7 mouse cellular contexts compared by ENCODE assay signal in genomic region chr4:126201514-126202302, GRCm38 (mm10). TPM values are rescaled to one million over a fixed set of nuclear protein-coding genes. Genes with fewer than 3 reads are reported as not detected.
DNase-seq lines count a peak whose midpoint lies in the region; ATAC-seq lines count a peak whose summit lies in the region.

No protein-coding gene starts in this region.

- H3K36me3 ChIP-seq in embryonic facial prominence, embryonic 13.5 days: no peaks in the 10 kb centered on the region
- H3K36me3 ChIP-seq in megakaryocyte, embryonic 14.5 days (replicated peaks; ENCODE audit: low read length): peaks cover 7% of the 10 kb centered on the region

- intact Hi-C loops in heart, postnatal 36 days (cut with DNase I): loop anchor here (2.0 to 5.0 kb wide), 2 partner anchors 55 to 94 kb away; partner anchors contain the start of gene Map7d1

- no peak for ATAC-seq in embryonic facial prominence, embryonic 13.5 days (ENCODE audit: insufficient number of reproducible peaks, insufficient read depth, low FRiP score, low TSS enrichment, low read depth)

- H3K9ac ChIP-seq in embryonic facial prominence, embryonic 13.5 days: peak overlapping the region; percentile 89

- no peaks in the 10 kb centered on the region for H3K27me3 ChIP-seq in embryonic facial prominence, embryonic 13.5 days
- H3K27me3 ChIP-seq in megakaryocyte, embryonic 14.5 days (replicated peaks): no peaks in the 10 kb centered on the region

- WGBS in embryonic facial prominence, embryonic 13.5 days: under 1% methylated on average over 28 of the region's 28 CpGs
- under 1% methylated on average over 28 of the region's 28 CpGs for WGBS in large intestine, adult 2 months

- peak; percentile 48 to 66 for DNase-seq in CD8-positive naive resting alpha-beta T cell, adult 2 months (ENCODE audit: low read depth in 2 of 2, low spot score in 2 of 2)
- DNase-seq in MN1 (ENCODE audit: low spot score): peak; percentile 70
- DNase-seq in heart, postnatal 36 days: peak; percentile 39 to 51
- DNase-seq in large intestine, adult 2 months (ENCODE audit: low read depth, low spot score): peak; percentile 35
- DNase-seq in spleen, postnatal 4 days (ENCODE audit: low spot score in 2 of 2): peak; percentile 60 to 77

- no peaks in the 10 kb centered on the region for H3K9me3 ChIP-seq in embryonic facial prominence, embryonic 13.5 days
- no peaks in the 10 kb centered on the region for H3K9me3 ChIP-seq in megakaryocyte, embryonic 14.5 days

- H3K4me1 ChIP-seq in embryonic facial prominence, embryonic 13.5 days: peaks cover 37% of the 10 kb centered on the region
- H3K4me1 ChIP-seq in megakaryocyte, embryonic 14.5 days: peaks cover 63% of the 10 kb centered on the region

- H3K27ac ChIP-seq in embryonic facial prominence, embryonic 13.5 days: peak overlapping the region; percentile 97

- peak overlapping the region; percentile 78 for H3K4me2 ChIP-seq in embryonic facial prominence, embryonic 13.5 days

- H3K4me3 ChIP-seq in embryonic facial prominence, embryonic 13.5 days: peak overlapping the region; percentile 71
- H3K4me3 ChIP-seq in megakaryocyte, embryonic 14.5 days (replicated peaks): peak overlapping the region; percentile 92

RNA-seq across cellular contexts. Expression of gene Thrap3, which starts 0.9 kb away (rescaled TPM):
- 248 and 262 TPM in 2 replicates for polyA plus RNA-seq in embryonic facial prominence, embryonic 13.5 days (2015; fragmentation: Nextera tagmentation; extraction: Ambion mirVana)
- 100 to 1,000 TPM; 119 to 123 TPM for total RNA-seq in heart, postnatal 36 days (2021)
- polyA plus RNA-seq in large intestine, adult 2 months (2012; rRNA removed): 35.4 and 48.1 TPM in 2 replicates
- polyA plus RNA-seq in megakaryocyte, embryonic 14.5 days (2012; ENCODE audit: insufficient read depth, low replicate concordance): 40.8 and 101 TPM in 2 replicates

RNA-seq across cellular contexts. Expression of gene Sh3d21, which starts 38.4 kb away (rescaled TPM):
- 8.6 and 10.3 TPM in 2 replicates for polyA plus RNA-seq in embryonic facial prominence, embryonic 13.5 days (2015; fragmentation: Nextera tagmentation; extraction: Ambion mirVana)
- 1 to 10 TPM; 2.4 to 3.6 TPM for total RNA-seq in heart, postnatal 36 days (2021)
- 2.4 and 5.0 TPM in 2 replicates for polyA plus RNA-seq in large intestine, adult 2 months (2012; rRNA removed)
- 0.16 and 1.2 TPM in 2 replicates for polyA plus RNA-seq in megakaryocyte, embryonic 14.5 days (2012; ENCODE audit: insufficient read depth, low replicate concordance)

RNA-seq across cellular contexts. Expression of gene Eva1b, which starts 54.2 kb away (rescaled TPM):
- 70.2 and 78.2 TPM in 2 replicates for polyA plus RNA-seq in embryonic facial prominence, embryonic 13.5 days (2015; fragmentation: Nextera tagmentation; extraction: Ambion mirVana)
- 10 to 100 TPM; 15.7 to 16.2 TPM for total RNA-seq in heart, postnatal 36 days (2021)
- polyA plus RNA-seq in large intestine, adult 2 months (2012; rRNA removed): 21.2 and 24.3 TPM in 2 replicates
- 18.4 and 56.4 TPM in 2 replicates for polyA plus RNA-seq in megakaryocyte, embryonic 14.5 days (2012; ENCODE audit: insufficient read depth, low replicate concordance)

RNA-seq across cellular contexts. Expression of gene Map7d1, which starts 54.4 kb away (rescaled TPM):
- polyA plus RNA-seq in embryonic facial prominence, embryonic 13.5 days (2015; fragmentation: Nextera tagmentation; extraction: Ambion mirVana): 48.8 and 57.0 TPM in 2 replicates
- total RNA-seq in heart, postnatal 36 days (2021): 100 to 1,000 TPM; 248 to 259 TPM
- 26.5 and 28.4 TPM in 2 replicates for polyA plus RNA-seq in large intestine, adult 2 months (2012; rRNA removed)
- polyA plus RNA-seq in megakaryocyte, embryonic 14.5 days (2012; ENCODE audit: insufficient read depth, low replicate concordance): 90.9 and 105 TPM in 2 replicates
